Mouse (Mus musculus): ENCODE measurements around the gene Casd1. TPM values are rescaled to one million over a fixed set of nuclear protein-coding genes. Genes with fewer than 3 reads are reported as not detected.

Casd1 gene
- polyA plus RNA-seq, 1 experiment from 2014 or later: 9.7 TPM

- Histone ChIP-seq H3K4me2 (replicated peaks; ENCODE audit: low read depth) (no peak overlapping the region), H3K27ac (replicated peaks) (no peak overlapping the region), H3K27me3 (ENCODE audit: control insufficient read depth, insufficient read depth, low read length) (no peaks in the 10 kb centered on the region), H3K9ac (ENCODE audit: low read length) (no peak overlapping the region), H3K9me3 (ENCODE audit: control insufficient read depth, low read length) (no peaks in the 10 kb centered on the region), H3K4me3 (ENCODE audit: low read depth, low read length) (no peak overlapping the region), H3K4me1 (replicated peaks; ENCODE audit: control insufficient read depth, insufficient read depth) (no peaks in the 10 kb centered on the region), H3K36me3 (ENCODE audit: control insufficient read depth, insufficient read depth, low read length) (no peaks in the 10 kb centered on the region)
- DNase-seq (ENCODE audit: low spot score) (no peak), ATAC-seq (ENCODE audit: low FRiP score, low TSS enrichment) (no peak)
- TF ChIP-seq EP300 (optimal IDR thresholded peaks at IDR 0.05) (no peak), CTCF (IDR thresholded peaks at IDR 0.05; ENCODE audit: low read depth) (no peak)
- 66% methylated on average over 2 of the region's 2 CpGs for WGBS
These were observed 63.7 kb downstream of the Casd1 start for GRCm38 (mm10) chr6:4664313-4664712.

GRCm38 (mm10) chr6:4665154-4665553, 64.5 kb downstream of the Casd1 start:
- DNase-seq (ENCODE audit: low spot score): no peak
- no peaks in the 10 kb centered on the region for H3K4me1 ChIP-seq (replicated peaks; ENCODE audit: control insufficient read depth, insufficient read depth)
- H3K9ac ChIP-seq (ENCODE audit: low read length): no peak overlapping the region
- H3K4me2 ChIP-seq (replicated peaks; ENCODE audit: low read depth): no peak overlapping the region
- no peak overlapping the region for H3K27ac ChIP-seq (replicated peaks)
- no peaks in the 10 kb centered on the region for H3K27me3 ChIP-seq (ENCODE audit: control insufficient read depth, insufficient read depth, low read length)
- H3K9me3 ChIP-seq (ENCODE audit: control insufficient read depth, low read length): no peaks in the 10 kb centered on the region
- TF ChIP-seq EP300 (optimal IDR thresholded peaks at IDR 0.05) (no peak), CTCF (IDR thresholded peaks at IDR 0.05; ENCODE audit: low read depth) (no peak)
- H3K4me3 ChIP-seq (ENCODE audit: low read depth, low read length): no peak overlapping the region
- ATAC-seq (ENCODE audit: low FRiP score, low TSS enrichment): no peak
- H3K36me3 ChIP-seq (ENCODE audit: control insufficient read depth, insufficient read depth, low read length): no peaks in the 10 kb centered on the region
- 88% methylated on average over 6 of the region's 6 CpGs for whole genome bisulfite sequencing

GRCm38 (mm10) chr6:4677356-4677761, 76.7 kb downstream of the Casd1 start:
- no peak overlapping the region for H3K27ac ChIP-seq (replicated peaks)
- no peak for TF ChIP-seq CTCF (IDR thresholded peaks at IDR 0.05; ENCODE audit: low read depth)
- no peak for TF ChIP-seq EP300 (optimal IDR thresholded peaks at IDR 0.05)
- no peaks in the 10 kb centered on the region for H3K27me3 ChIP-seq (ENCODE audit: control insufficient read depth, insufficient read depth, low read length)
- no peak overlapping the region for H3K4me2 ChIP-seq (replicated peaks; ENCODE audit: low read depth)
- no peaks in the 10 kb centered on the region for H3K9me3 ChIP-seq (ENCODE audit: control insufficient read depth, low read length)
- no peaks in the 10 kb centered on the region for H3K4me1 ChIP-seq (replicated peaks; ENCODE audit: control insufficient read depth, insufficient read depth)
- no peak overlapping the region for H3K9ac ChIP-seq (ENCODE audit: low read length)
- WGBS: 82% methylated on average over 1 of the region's 1 CpGs
- ATAC-seq (ENCODE audit: low FRiP score, low TSS enrichment) (no peak), DNase-seq (ENCODE audit: low spot score) (no peak)
- no peak overlapping the region for H3K4me3 ChIP-seq (ENCODE audit: low read depth, low read length)
- no peaks in the 10 kb centered on the region for H3K36me3 ChIP-seq (ENCODE audit: control insufficient read depth, insufficient read depth, low read length)

- Histone ChIP-seq H3K4me1 (replicated peaks; ENCODE audit: control insufficient read depth, insufficient read depth) (no peaks in the 10 kb centered on the region), H3K36me3 (ENCODE audit: control insufficient read depth, insufficient read depth, low read length) (no peaks in the 10 kb centered on the region), H3K9me3 (ENCODE audit: control insufficient read depth, low read length) (no peaks in the 10 kb centered on the region), H3K27ac (replicated peaks) (no peak overlapping the region), H3K4me2 (replicated peaks; ENCODE audit: low read depth) (no peak overlapping the region), H3K27me3 (ENCODE audit: control insufficient read depth, insufficient read depth, low read length) (no peaks in the 10 kb centered on the region), H3K4me3 (ENCODE audit: low read depth, low read length) (no peak overlapping the region), H3K9ac (ENCODE audit: low read length) (no peak overlapping the region)
- ATAC-seq (ENCODE audit: low FRiP score, low TSS enrichment) (no peak), DNase-seq (ENCODE audit: low spot score) (no peak)
- TF ChIP-seq EP300 (optimal IDR thresholded peaks at IDR 0.05) (no peak), CTCF (IDR thresholded peaks at IDR 0.05; ENCODE audit: low read depth) (no peak)
- WGBS: 92% methylated on average over 1 of the region's 1 CpGs
These were observed 79.3 kb downstream of the Casd1 start for GRCm38 (mm10) chr6:4679981-4680380.

GRCm38 (mm10) chr6:4680576-4680975, 79.9 kb downstream of the Casd1 start:
- no peaks in the 10 kb centered on the region for H3K9me3 ChIP-seq (ENCODE audit: control insufficient read depth, low read length)
- H3K4me1 ChIP-seq (replicated peaks; ENCODE audit: control insufficient read depth, insufficient read depth): no peaks in the 10 kb centered on the region
- DNase-seq (ENCODE audit: low spot score) (no peak), ATAC-seq (ENCODE audit: low FRiP score, low TSS enrichment) (no peak)
- H3K4me3 ChIP-seq (ENCODE audit: low read depth, low read length): no peak overlapping the region
- H3K27ac ChIP-seq (replicated peaks): no peak overlapping the region
- H3K4me2 ChIP-seq (replicated peaks; ENCODE audit: low read depth): no peak overlapping the region
- 85% methylated on average over 4 of the region's 4 CpGs for WGBS
- no peak for TF ChIP-seq EP300 (optimal IDR thresholded peaks at IDR 0.05)
- no peak for TF ChIP-seq CTCF (IDR thresholded peaks at IDR 0.05; ENCODE audit: low read depth)
- no peak overlapping the region for H3K9ac ChIP-seq (ENCODE audit: low read length)
- no peaks in the 10 kb centered on the region for H3K27me3 ChIP-seq (ENCODE audit: control insufficient read depth, insufficient read depth, low read length)
- H3K36me3 ChIP-seq (ENCODE audit: control insufficient read depth, insufficient read depth, low read length): no peaks in the 10 kb centered on the region

- Histone ChIP-seq H3K4me1 (replicated peaks; ENCODE audit: control insufficient read depth, insufficient read depth) (no peaks in the 10 kb centered on the region), H3K4me2 (replicated peaks; ENCODE audit: low read depth) (no peak overlapping the region), H3K4me3 (ENCODE audit: low read depth, low read length) (no peak overlapping the region), H3K36me3 (ENCODE audit: control insufficient read depth, insufficient read depth, low read length) (no peaks in the 10 kb centered on the region), H3K9ac (ENCODE audit: low read length) (no peak overlapping the region), H3K27ac (replicated peaks) (no peak overlapping the region), H3K9me3 (ENCODE audit: control insufficient read depth, low read length) (no peaks in the 10 kb centered on the region), H3K27me3 (ENCODE audit: control insufficient read depth, insufficient read depth, low read length) (no peaks in the 10 kb centered on the region)
- TF ChIP-seq EP300 (optimal IDR thresholded peaks at IDR 0.05): no peak
- no peak for TF ChIP-seq CTCF (IDR thresholded peaks at IDR 0.05; ENCODE audit: low read depth)
- DNase-seq (ENCODE audit: low spot score) (no peak), ATAC-seq (ENCODE audit: low FRiP score, low TSS enrichment) (no peak)
- 59% methylated on average over 10 of the region's 10 CpGs for WGBS
These were observed 84.2 kb downstream of the Casd1 start for GRCm38 (mm10) chr6:4684706-4685340.
